Mouse (Mus musculus): ENCODE measurements around the gene Slc39a9. TPM values are rescaled to one million over a fixed set of nuclear protein-coding genes. Genes with fewer than 3 reads are reported as not detected.

The Slc39a9 gene
- total RNA-seq, 1 experiment from 2014 or later: 10.3 TPM

Other genes starting within 250 kb of the Slc39a9 start
- 30.3 and 33.3 TPM in 2 replicates for gene Dcaf5, start 207.3 kb upstream of the Slc39a9 start, total RNA-seq (2017)
- 21.8 and 37.0 TPM in 2 replicates for gene Exd2, start 180.8 kb upstream of the Slc39a9 start, total RNA-seq (2017)
- gene Galnt16, start 125.6 kb upstream of the Slc39a9 start, total RNA-seq (2017): not detected in 2 replicates
- gene Erh, start 458 bp downstream of the Slc39a9 start, total RNA-seq (2017): 80.4 and 95.2 TPM in 2 replicates
- not detected in 2 replicates for gene Plekhd1, start 48.7 kb downstream of the Slc39a9 start, total RNA-seq (2017)
- 0.06 TPM in 1 of 2 replicates, not detected in the other for gene Ccdc177, start 116.8 kb downstream of the Slc39a9 start, total RNA-seq (2017)
- gene Susd6, start 146.6 kb downstream of the Slc39a9 start, total RNA-seq (2017): 27.5 and 31.9 TPM in 2 replicates